Mouse (Mus musculus): ENCODE measurements around the gene Cux1.

- TF ChIP-seq CTCF (IDR thresholded peaks at IDR 0.05; ENCODE audit: extremely low read depth, insufficient read length, insufficient replicate concordance, low read depth, low read length): no peak
- TF ChIP-seq POLR2A (IDR thresholded peaks at IDR 0.05; ENCODE audit: low read depth, low read length): no peak
These were observed 104.7 kb downstream of the Cux1 start for GRCm38 (mm10) chr5:136462613-136463012.
